Mouse (Mus musculus): Measurements from ENCODE around the gene Olfr150. TPM values are rescaled to one million over a fixed set of nuclear protein-coding genes. Genes with fewer than 3 reads are reported as not detected.

Gene Olfr150
- polyA plus RNA-seq, 1 experiment from 2014 or later, result not detected

Other genes starting within 250 kb of the Olfr150 start
- not detected in 2 replicates for gene Olfr44, start 237.0 kb upstream of the Olfr150 start, polyA plus RNA-seq (2015; fragmentation: Nextera tagmentation; extraction: Ambion mirVana)
- not detected in 2 replicates for gene Olfr957, start 215.2 kb upstream of the Olfr150 start, polyA plus RNA-seq (2015; fragmentation: Nextera tagmentation; extraction: Ambion mirVana)
- not detected in 2 replicates for gene Olfr958, start 176.9 kb upstream of the Olfr150 start, polyA plus RNA-seq (2015; fragmentation: Nextera tagmentation; extraction: Ambion mirVana)
- gene Olfr959, start 155.4 kb upstream of the Olfr150 start, polyA plus RNA-seq (2015; fragmentation: Nextera tagmentation; extraction: Ambion mirVana), result not detected in 2 replicates
- gene AW551984, start 126.6 kb upstream of the Olfr150 start, polyA plus RNA-seq (2015; fragmentation: Nextera tagmentation; extraction: Ambion mirVana), result 7.8 and 9.6 TPM in 2 replicates
- gene Olfr148, start 120.3 kb upstream of the Olfr150 start, polyA plus RNA-seq (2015; fragmentation: Nextera tagmentation; extraction: Ambion mirVana), result not detected in 2 replicates
- not detected in 2 replicates for gene Olfr960, start 109.6 kb upstream of the Olfr150 start, polyA plus RNA-seq (2015; fragmentation: Nextera tagmentation; extraction: Ambion mirVana)
- gene Olfr961, start 85.9 kb upstream of the Olfr150 start, polyA plus RNA-seq (2015; fragmentation: Nextera tagmentation; extraction: Ambion mirVana), result not detected in 2 replicates
- not detected in 2 replicates for gene Olfr963, start 63.8 kb upstream of the Olfr150 start, polyA plus RNA-seq (2015; fragmentation: Nextera tagmentation; extraction: Ambion mirVana)
- gene Olfr149, start 23.9 kb upstream of the Olfr150 start, polyA plus RNA-seq (2015; fragmentation: Nextera tagmentation; extraction: Ambion mirVana), result not detected in 2 replicates
- gene Olfr965, start 19.6 kb upstream of the Olfr150 start, polyA plus RNA-seq (2015; fragmentation: Nextera tagmentation; extraction: Ambion mirVana), result not detected in 2 replicates
- not detected in 2 replicates for gene Olfr967, start 15.3 kb downstream of the Olfr150 start, polyA plus RNA-seq (2015; fragmentation: Nextera tagmentation; extraction: Ambion mirVana)
- not detected in 2 replicates for gene Olfr968, start 52.3 kb downstream of the Olfr150 start, polyA plus RNA-seq (2015; fragmentation: Nextera tagmentation; extraction: Ambion mirVana)
- gene Olfr969, start 60.0 kb downstream of the Olfr150 start, polyA plus RNA-seq (2015; fragmentation: Nextera tagmentation; extraction: Ambion mirVana), result not detected in 2 replicates
- gene Olfr970, start 77.9 kb downstream of the Olfr150 start, polyA plus RNA-seq (2015; fragmentation: Nextera tagmentation; extraction: Ambion mirVana), result not detected in 2 replicates
- not detected in 2 replicates for gene Olfr971, start 105.9 kb downstream of the Olfr150 start, polyA plus RNA-seq (2015; fragmentation: Nextera tagmentation; extraction: Ambion mirVana)
- gene Olfr972, start 135.4 kb downstream of the Olfr150 start, polyA plus RNA-seq (2015; fragmentation: Nextera tagmentation; extraction: Ambion mirVana), result not detected in 2 replicates
- not detected in 2 replicates for gene Olfr229, start 176.4 kb downstream of the Olfr150 start, polyA plus RNA-seq (2015; fragmentation: Nextera tagmentation; extraction: Ambion mirVana)
- gene Olfr974, start 206.5 kb downstream of the Olfr150 start, polyA plus RNA-seq (2015; fragmentation: Nextera tagmentation; extraction: Ambion mirVana), result not detected in 2 replicates
- gene Olfr975, start 221.1 kb downstream of the Olfr150 start, polyA plus RNA-seq (2015; fragmentation: Nextera tagmentation; extraction: Ambion mirVana), result not detected in 2 replicates
- not detected in 2 replicates for gene Olfr976, start 230.2 kb downstream of the Olfr150 start, polyA plus RNA-seq (2015; fragmentation: Nextera tagmentation; extraction: Ambion mirVana)

Measured in lung, embryonic 16.5 days (tissue).